Mouse (Mus musculus) bone marrow, adult 2 months (tissue): ENCODE results near the gene Fads6.

Experiments
- CTCF ChIP-seq: fragments of 200-500 bp; IDR thresholded peaks from 2 replicates; pipeline ENCODE4 v1.5.1; 2011; ENCODE audit warnings: low read length, control low read depth; ENCODE audit not compliant: control insufficient read depth, insufficient read depth
- POLR2A ChIP-seq: fragments of 200-500 bp; IDR thresholded peaks from 2 replicates; pipeline ENCODE4 v1.6.1; 2011; ENCODE audit warnings: low read depth, mild to moderate bottlenecking, control low read depth, low read length, borderline replicate concordance; ENCODE audit not compliant: control insufficient read depth

- no peak for TF ChIP-seq CTCF
- no peak for TF ChIP-seq POLR2A
Measured at GRCm38 (mm10) chr11:115262954-115263353, 34.5 kb downstream of the Fads6 start.
